Mouse (Mus musculus) limb, embryonic 13.5 days (tissue): ENCODE results near the gene Card6. TPM values are rescaled to one million over a fixed set of nuclear protein-coding genes. Genes with fewer than 3 reads are reported as not detected.

Source experiments
- polyA plus RNA-seq: library from polyadenylated mRNA; unstranded; fragments of >200 nt; fragmentation: Nextera tagmentation; extraction: Ambion mirVana; gene quantifications from 2 replicates; pipeline ENCODE4 v1.2.1, GENCODE M21; 2015

Card6 gene
- polyA plus RNA-seq, 1 experiment from 2014 or later: 0.64 TPM

Other genes with a start within 250 kb of the Card6 start
- not detected in 2 replicates for gene Mroh2b, start 209.8 kb downstream of the Card6 start, polyA plus RNA-seq
- 0.09 TPM in 1 of 2 replicates, not detected in the other for gene C7, start 44.8 kb downstream of the Card6 start, polyA plus RNA-seq
- gene Rpl37, start 8.1 kb upstream of the Card6 start, polyA plus RNA-seq: 562 and 563 TPM in 2 replicates
- gene Prkaa1, start 35.3 kb upstream of the Card6 start, polyA plus RNA-seq: 15.2 and 16.8 TPM in 2 replicates
- gene Ttc33, start 77.0 kb upstream of the Card6 start, polyA plus RNA-seq: 41.5 and 42.4 TPM in 2 replicates
- 4.0 and 4.4 TPM in 2 replicates for gene Ptger4, start 135.6 kb upstream of the Card6 start, polyA plus RNA-seq